Mouse (Mus musculus) ZHBTc4 (cell line): Measurements from ENCODE around the gene Pde10a.

Source experiments
- DNase-seq: peaks from one replicate; pipeline ENCODE4 v3.0.0-alpha.2; 2011; ENCODE audit warnings: low read depth, low spot score

Gene Pde10a

GRCm38 (mm10) chr17:8745334-8745733 lies 220.2 kb downstream of the Pde10a start:
- DNase-seq = no peak

GRCm38 (mm10) chr17:8749426-8749825 lies 224.3 kb downstream of the Pde10a start:
- DNase-seq = no peak

DNA sequence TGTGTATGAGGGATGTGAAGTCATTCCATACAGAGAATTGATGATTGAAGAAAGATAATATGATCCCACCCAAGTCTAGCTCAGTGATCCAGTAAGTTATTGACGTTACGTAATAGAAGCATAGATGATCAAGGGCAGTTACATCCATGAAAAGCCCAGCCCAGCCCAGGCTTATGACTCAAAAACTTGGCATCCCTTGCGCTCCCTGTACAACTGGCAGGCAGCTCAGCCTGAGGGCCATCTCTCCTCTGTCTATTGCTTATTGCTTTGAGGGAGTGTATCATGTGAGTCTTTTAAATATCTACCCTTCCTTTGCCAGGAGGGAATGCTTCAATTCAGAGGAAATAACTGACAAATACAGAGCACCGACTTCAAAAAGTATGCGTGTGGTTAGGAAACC lies 232.4 kb downstream of the Pde10a start:
- no peak for DNase-seq

- no peak for DNase-seq
These were observed 238.1 kb downstream of the Pde10a start for GRCm38 (mm10) chr17:8763248-8763647.

- DNase-seq = no peak
These were observed 240.9 kb downstream of the Pde10a start for GRCm38 (mm10) chr17:8765987-8766576.

DNA sequence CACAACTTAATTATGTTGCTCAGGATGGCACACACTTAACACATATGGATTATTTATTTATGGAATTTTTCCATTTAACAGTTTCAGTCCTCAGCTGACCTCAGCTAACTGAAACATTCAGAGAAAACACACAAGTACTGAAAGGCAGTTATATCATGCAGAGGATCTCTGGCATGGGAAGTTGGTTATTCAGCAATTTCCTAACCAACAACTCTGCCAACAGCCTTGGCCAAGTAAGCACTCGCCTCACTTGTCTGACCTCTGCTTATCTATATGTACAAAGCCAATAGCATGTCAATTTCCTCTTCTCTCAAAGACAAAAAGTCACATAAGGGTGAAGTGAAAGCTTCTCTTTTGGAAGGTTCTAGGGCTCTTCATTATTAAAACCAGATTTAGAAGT lies 244.0 kb downstream of the Pde10a start:
- DNase-seq = no peak

DNA sequence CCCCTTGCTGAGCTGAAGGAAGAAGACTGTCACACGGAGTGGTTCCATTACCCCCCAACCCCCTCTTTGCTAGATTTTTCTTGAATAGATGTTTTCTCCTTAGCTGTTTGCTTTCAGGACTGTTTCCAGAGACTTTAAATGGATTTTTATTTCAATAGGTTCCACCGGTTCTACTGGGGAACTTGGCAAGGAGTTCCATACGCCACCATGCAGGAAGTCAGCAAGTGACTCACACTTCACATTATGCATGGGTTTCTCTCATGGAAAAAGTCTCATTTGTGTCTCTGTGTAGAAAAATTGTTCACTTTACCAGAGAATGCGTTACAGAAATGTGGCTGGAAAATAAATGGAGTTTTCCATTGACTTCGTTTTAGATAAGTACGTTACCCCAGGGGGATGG lies 248.2 kb downstream of the Pde10a start:
- no peak for DNase-seq

DNA sequence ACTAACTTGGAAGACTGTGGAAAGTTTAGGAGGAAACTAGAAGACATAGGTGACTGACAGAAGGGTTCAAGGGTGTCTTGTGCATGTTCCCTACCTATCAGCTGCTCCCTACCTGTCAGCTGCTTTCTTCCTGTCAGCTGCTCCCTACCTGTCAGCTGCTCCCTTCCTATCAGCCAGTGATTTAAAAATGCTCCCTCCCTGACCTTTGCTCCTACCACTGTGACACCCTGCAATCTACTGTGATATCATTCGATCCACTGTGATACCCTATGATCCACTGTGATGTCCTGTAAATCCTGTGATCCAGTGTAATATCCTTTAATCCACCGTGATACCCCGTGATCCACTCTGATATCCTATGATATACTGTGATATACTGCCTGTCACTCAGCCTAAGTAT lies 249.1 kb downstream of the Pde10a start:
- DNase-seq = no peak

GRCm38 (mm10) chr17:8775571-8776161 lies 250.5 kb downstream of the Pde10a start:
- DNase-seq = no peak

- DNase-seq = no peak
These were observed 252.5 kb downstream of the Pde10a start for GRCm38 (mm10) chr17:8777710-8778109.

DNA sequence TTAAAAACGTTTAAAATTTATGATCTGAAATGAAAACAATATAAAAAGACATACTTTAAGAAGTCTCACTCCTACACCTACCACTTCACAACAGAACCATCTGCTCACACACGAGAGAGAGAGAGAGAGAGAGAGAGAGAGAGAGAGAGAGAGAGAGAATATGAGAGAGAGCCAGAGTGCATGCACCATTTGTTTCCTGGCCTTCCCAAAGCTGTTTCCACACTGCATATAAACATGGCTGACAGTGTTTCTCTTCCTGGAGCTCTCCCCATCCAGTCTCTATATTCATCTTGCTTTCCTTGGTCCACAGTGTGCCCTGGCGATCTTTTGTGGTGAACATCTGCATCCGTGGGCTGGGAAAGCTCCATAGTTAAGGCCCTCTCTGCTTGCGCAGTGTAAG lies 253.7 kb downstream of the Pde10a start:
- no peak for DNase-seq

DNA sequence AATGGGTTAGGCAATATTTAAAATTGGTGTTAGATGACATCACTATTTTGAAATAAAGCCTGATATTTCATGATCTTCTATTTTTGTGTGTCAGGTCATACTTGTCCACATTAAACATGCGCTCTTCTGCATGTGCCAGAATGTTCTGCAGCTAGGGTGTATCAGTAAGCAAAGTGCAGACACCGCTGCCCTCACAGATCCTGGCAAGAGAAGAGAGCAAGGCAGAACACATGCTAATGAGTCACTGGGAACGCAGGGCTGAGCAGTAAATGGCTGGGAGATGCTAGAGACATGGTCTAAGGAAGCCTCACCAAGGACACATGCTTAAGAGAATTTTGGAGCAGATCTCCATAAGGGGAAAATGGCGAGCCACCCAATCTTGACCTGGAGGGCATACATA lies 255.3 kb downstream of the Pde10a start:
- no peak for DNase-seq

- no peak for DNase-seq
These were observed 255.9 kb downstream of the Pde10a start for GRCm38 (mm10) chr17:8781040-8781439.

DNA sequence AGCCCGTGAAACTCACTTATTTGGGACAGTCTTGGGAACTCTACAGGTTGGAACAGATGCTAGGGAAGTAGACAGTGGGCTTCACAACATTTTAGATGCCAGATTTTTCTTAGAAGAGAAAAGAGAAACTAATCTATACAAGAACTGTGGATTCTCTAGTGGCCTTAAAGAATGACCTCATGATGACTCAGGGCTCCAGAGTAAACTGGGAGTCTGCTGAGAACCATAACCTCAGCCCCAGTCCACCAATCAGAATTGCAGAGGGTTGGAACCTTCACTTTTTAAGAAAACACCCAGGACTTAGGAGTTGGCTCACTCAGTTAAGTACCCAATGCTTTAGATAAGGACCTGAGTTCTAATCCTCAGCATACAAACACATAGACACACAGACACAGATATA lies 256.4 kb downstream of the Pde10a start:
- DNase-seq = no peak

DNA sequence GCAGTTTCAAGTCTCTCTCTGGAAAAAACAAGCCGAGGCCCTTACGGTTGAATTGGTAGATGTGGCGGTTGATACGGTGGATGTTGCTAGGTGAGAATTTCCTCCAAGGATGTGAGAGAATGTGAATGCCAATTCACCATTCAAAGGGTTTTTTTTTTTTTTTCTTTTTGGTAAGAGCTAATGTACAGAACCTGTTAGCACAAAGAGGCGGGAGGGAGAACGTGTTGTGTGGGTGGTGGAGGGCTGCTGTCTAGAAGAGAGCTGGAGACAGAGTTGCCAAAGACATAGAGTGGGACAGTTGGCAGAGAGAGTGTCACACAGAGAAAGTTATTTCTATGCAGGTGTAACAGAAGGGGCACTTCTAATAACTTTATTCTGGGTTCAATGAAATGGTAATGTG lies 260.7 kb downstream of the Pde10a start:
- DNase-seq = no peak

DNA sequence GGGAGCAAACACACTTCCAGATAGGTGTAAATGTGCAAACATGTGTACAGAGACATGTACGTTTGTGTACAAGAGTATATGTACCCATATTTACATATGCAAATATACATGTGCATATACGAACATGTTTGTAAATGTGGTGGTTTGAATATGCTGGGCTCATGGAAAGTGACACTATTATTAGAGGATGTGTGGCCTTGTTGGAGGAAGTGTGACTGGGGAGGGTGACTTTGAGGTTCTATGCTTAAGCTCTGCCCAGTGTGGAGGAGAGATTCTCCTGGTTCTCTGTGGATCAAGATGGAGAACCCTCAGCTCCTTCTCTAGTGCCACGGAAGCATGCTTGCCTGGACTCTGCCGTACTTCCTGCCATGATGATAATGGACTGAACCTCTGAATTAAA lies 261.3 kb downstream of the Pde10a start:
- DNase-seq = no peak

- no peak for DNase-seq
These were observed 262.6 kb downstream of the Pde10a start for GRCm38 (mm10) chr17:8787762-8788161.

- DNase-seq = no peak
These were observed 266.4 kb downstream of the Pde10a start for GRCm38 (mm10) chr17:8791561-8791960.

- DNase-seq = no peak
These were observed 267.4 kb downstream of the Pde10a start for GRCm38 (mm10) chr17:8792611-8793010.

DNA sequence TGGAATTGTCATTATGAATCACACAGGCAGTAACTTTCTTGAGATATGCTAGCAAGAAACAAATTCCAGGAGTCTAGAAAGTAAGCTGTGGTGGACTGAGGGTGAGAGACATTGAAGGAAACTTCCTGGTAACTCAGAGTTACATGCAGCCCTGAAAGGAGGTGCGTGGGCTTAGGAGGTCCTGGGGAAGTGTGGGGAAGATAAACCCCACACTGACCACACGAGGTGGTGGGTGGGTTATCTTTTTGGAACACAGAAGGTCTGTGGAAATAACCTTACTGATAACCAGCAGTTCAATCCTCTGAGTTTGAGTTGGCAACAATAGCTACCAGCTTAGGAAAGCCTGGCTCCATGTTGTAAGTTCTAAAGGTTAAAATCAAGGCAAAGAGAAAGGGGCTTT lies 272.5 kb downstream of the Pde10a start:
- no peak for DNase-seq

DNA sequence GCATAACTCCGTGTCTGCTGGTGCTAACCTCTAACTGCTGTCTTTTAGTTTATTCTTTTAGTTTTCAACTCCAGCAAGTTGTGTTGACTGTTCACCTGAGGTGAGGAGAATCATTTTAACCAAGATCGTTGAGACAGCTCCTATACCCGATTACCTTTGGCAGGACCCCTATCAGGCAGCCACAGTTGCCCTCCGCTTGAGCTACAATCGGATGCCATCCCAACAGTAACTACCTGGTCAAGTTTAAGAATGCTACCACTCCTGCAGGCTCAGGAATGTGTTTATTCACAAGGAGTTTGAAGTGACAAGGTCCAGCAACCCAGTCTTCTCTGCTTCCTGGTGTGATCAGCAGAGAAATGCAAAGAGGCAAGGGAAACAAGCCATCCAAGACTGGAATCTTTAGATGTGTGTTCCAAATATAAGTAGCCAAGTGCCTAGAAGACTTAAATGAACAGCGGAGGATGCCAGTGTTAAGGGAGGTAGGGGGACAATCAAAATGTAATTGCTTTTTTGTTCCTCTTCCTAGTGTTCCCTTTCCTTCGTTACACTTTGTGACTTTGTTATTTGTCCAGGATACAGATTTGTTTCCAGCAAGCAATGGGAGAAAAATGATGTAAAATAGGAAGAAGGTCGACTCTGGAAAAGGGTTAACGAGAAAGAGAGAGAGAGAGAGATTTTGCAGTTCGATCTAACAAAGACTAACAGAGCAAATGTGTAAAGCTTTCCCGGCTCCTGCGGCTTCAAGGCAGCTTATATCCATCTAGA lies 273.5 kb downstream of the Pde10a start:
- DNase-seq = peak; percentile 17

DNA sequence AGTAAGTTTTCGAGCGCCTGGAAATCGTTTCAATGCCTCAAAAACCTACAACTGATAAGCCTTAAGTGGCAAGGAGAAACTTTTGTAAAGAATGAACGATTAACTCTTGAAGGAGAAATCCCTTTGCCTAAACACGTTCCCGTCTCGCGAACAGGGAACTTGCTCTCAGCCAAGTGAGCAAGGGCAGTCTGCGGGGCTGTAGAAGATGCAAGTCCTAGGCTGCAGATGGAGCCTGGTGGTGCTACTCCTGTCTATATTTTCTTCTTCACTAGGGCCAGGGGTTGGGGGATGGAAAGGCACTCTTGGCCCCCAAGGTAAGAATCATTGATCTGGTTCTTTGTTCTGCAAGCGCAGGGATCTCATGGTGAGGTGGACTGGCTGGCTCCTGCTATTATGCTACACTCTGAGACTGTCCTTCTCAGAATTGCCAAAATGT lies 274.1 kb downstream of the Pde10a start:
- DNase-seq = peak; percentile 19

DNA sequence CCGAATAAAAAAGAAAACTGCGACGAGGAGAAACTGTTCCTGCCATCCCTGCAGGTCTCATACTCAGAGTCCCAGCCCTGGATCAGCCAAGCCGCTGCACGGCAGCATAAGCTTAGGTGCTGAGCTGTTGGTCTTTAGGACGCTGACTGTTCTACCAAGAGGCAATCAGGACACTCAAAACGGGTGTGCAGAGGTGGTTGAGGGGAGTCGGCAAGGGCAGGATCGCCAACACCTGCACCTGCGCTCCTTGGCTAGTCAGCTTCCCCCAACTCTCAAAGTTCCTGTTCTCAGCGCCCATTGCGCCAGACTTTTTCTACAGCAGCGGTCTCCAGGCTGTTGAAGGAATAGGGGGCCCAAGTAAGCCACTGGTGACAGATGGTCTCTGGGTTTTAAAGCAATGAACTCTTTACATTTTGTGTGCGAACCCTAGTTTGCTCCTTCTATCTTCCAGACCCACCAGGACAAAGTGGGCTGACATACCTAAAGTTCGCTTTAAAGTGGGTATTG lies 274.8 kb downstream of the Pde10a start:
- DNase-seq = peak; percentile 49
